Mouse (Mus musculus) midbrain, postnatal 0 days (tissue): ENCODE measurements around the gene Wscd2. TPM values are rescaled to one million over a fixed set of nuclear protein-coding genes. Genes with fewer than 3 reads are reported as not detected.
A peak's percentile ranks its signal among the peaks of the same experiment; 100 is the strongest.

ENCODE experiments used
- ATAC-seq: fragments of 200-750 bp; cut with Nextera tagmentation; 2 replicates; pipeline ENCODE4 v1.8.0; 2017; ENCODE audit warnings: moderate number of reproducible peaks, mild to moderate bottlenecking, moderate TSS enrichment, moderate library complexity; ENCODE audit not compliant: low FRiP score
- DNase-seq: peaks from one replicate; pipeline ENCODE4 v3.0.0-alpha.2; 2015; ENCODE audit warnings: low spot score
- H3K27ac ChIP-seq: fragments of 300-500 bp; sonication (generic); 2 replicates; pipeline ENCODE4 v1.5.1; 2014; ENCODE audit warnings: low read depth, mild to moderate bottlenecking, low read length, mixed read lengths
- H3K27me3 ChIP-seq: fragments of 300-500 bp; sonication (generic); 2 replicates; pipeline ENCODE4 v1.6.1; 2014; ENCODE audit warnings: low read length, control low read depth, mixed read lengths; ENCODE audit not compliant: insufficient read depth
- H3K36me3 ChIP-seq: fragments of 300-500 bp; sonication (generic); 2 replicates; pipeline ENCODE4 v1.6.1; 2014; ENCODE audit warnings: low read length, control low read depth, mixed read lengths; ENCODE audit not compliant: insufficient read depth
- H3K4me1 ChIP-seq: fragments of 300-500 bp; sonication (generic); 2 replicates; pipeline ENCODE4 v1.6.1; 2014; ENCODE audit warnings: mild to moderate bottlenecking, control low read depth, antibody characterized with exemption, low read length, mixed read lengths; ENCODE audit not compliant: insufficient read depth
- H3K4me2 ChIP-seq: fragments of 300-500 bp; sonication (generic); 2 replicates; pipeline ENCODE4 v1.6.1; 2014; ENCODE audit warnings: low read depth, mild to moderate bottlenecking, low read length, mixed read lengths; ENCODE audit not compliant: poor library complexity, severe bottlenecking
- H3K4me3 ChIP-seq: fragments of 300-500 bp; sonication (generic); 2 replicates; pipeline ENCODE4 v1.5.1; 2014; ENCODE audit warnings: low read depth, mild to moderate bottlenecking, low read length, moderate library complexity
- H3K9ac ChIP-seq: fragments of 300-500 bp; sonication (generic); replicated peaks from 2 replicates; pipeline ENCODE4 v1.6.1; 2014; ENCODE audit warnings: mild to moderate bottlenecking, low read length, moderate library complexity, mixed read lengths; ENCODE audit not compliant: poor library complexity, severe bottlenecking
- H3K9me3 ChIP-seq: fragments of 300-500 bp; sonication (generic); 2 replicates; pipeline ENCODE4 v1.6.1; 2016; ENCODE audit warnings: low read length, control low read depth
- CTCF ChIP-seq: IDR thresholded peaks from 2 replicates; pipeline ENCODE4 v1.5.1; 2016; ENCODE audit warnings: antibody characterized with exemption, mild to moderate bottlenecking
- WGBS: fragments of 180-500 bp; shearing (Covaris S2); extraction: QIAGEN DNeasy Blood & Tissue Kit; methylation state at CpG from one replicate; pipeline ENCODE4 v1.1.7; 2014; 5-methylcytosine and 5-hydroxymethylcytosine counted together
- polyA plus RNA-seq: library from polyadenylated mRNA; unstranded; fragments of >200 nt; fragmentation: Nextera tagmentation; extraction: Ambion mirVana; gene quantifications from 2 replicates; pipeline ENCODE4 v1.2.1, GENCODE M21; 2015
- total RNA-seq: library from RNA; depleted of rRNA; stranded (reverse); fragments of >200 nt; gene quantifications from 2 replicates; pipeline ENCODE4 v1.2.3, GENCODE M21; 2014

Wscd2 gene
- total and polyA plus RNA-seq, 2 experiments from 2014 or later = 13.2 to 28.8 TPM

- no peaks in the 10 kb centered on the region for H3K36me3 ChIP-seq
- TF ChIP-seq CTCF = no peak
- DNase-seq = peak; percentile 36
- H3K9ac ChIP-seq = no peak overlapping the region
- peak overlapping the region; percentile 48 for H3K27ac ChIP-seq
- no peaks in the 10 kb centered on the region for H3K9me3 ChIP-seq
- 10% methylated on average over 14 of the region's 14 CpGs for WGBS
- peak; percentile 55; the same call in 1 of the 2 replicates for ATAC-seq
- H3K4me1 ChIP-seq = peaks cover 5% of the 10 kb centered on the region; the same call in 1 of the 2 replicates
- H3K27me3 ChIP-seq = no peaks in the 10 kb centered on the region
- peak overlapping the region; percentile 20; the same call in 1 of the 2 replicates for H3K4me2 ChIP-seq
- no peak overlapping the region for H3K4me3 ChIP-seq
Observed at GRCm38 (mm10) chr5:113516873-113517336, 26.8 kb downstream of the Wscd2 start.

- WGBS = 59% methylated on average over 4 of the region's 4 CpGs
- ATAC-seq = no peak
- no peak for DNase-seq
- Histone ChIP-seq H3K27me3 (no peaks in the 10 kb centered on the region), H3K4me1 (peaks cover 5% of the 10 kb centered on the region; the same call in 1 of the 2 replicates), H3K4me3 (no peak overlapping the region), H3K4me2 (no peak overlapping the region), H3K9me3 (no peaks in the 10 kb centered on the region), H3K9ac (no peak overlapping the region), H3K27ac (peak overlapping the region; percentile 52; the same call in 1 of the 2 replicates), H3K36me3 (no peaks in the 10 kb centered on the region)
- TF ChIP-seq CTCF = no peak
Observed at GRCm38 (mm10) chr5:113517387-113517786, 27.3 kb downstream of the Wscd2 start.

GRCm38 (mm10) chr5:113521037-113521436 lies 30.9 kb downstream of the Wscd2 start:
- no peak overlapping the region for H3K4me2 ChIP-seq
- no peaks in the 10 kb centered on the region for H3K27me3 ChIP-seq
- H3K27ac ChIP-seq = no peak overlapping the region
- no peak overlapping the region for H3K9ac ChIP-seq
- ATAC-seq = no peak
- H3K4me3 ChIP-seq = no peak overlapping the region
- H3K36me3 ChIP-seq = no peaks in the 10 kb centered on the region
- TF ChIP-seq CTCF = no peak
- H3K9me3 ChIP-seq = no peaks in the 10 kb centered on the region
- peaks cover 5% of the 10 kb centered on the region; the same call in 1 of the 2 replicates for H3K4me1 ChIP-seq
- WGBS = 75% methylated on average over 6 of the region's 6 CpGs
- no peak for DNase-seq

- no peak overlapping the region for H3K27ac ChIP-seq
- 50% methylated on average over 1 of the region's 1 CpGs for WGBS
- H3K27me3 ChIP-seq = no peaks in the 10 kb centered on the region
- no peaks in the 10 kb centered on the region for H3K36me3 ChIP-seq
- H3K4me1 ChIP-seq = peaks cover 4% of the 10 kb centered on the region; the same call in 1 of the 2 replicates
- H3K9ac ChIP-seq = no peak overlapping the region
- ATAC-seq = no peak
- no peak overlapping the region for H3K4me3 ChIP-seq
- no peak for DNase-seq
- no peaks in the 10 kb centered on the region for H3K9me3 ChIP-seq
- TF ChIP-seq CTCF = no peak
- no peak overlapping the region for H3K4me2 ChIP-seq
Observed at GRCm38 (mm10) chr5:113538826-113539225, 48.7 kb downstream of the Wscd2 start.

GRCm38 (mm10) chr5:113539438-113539837 lies 49.3 kb downstream of the Wscd2 start:
- ATAC-seq (no peak), DNase-seq (no peak)
- H3K27me3 ChIP-seq = no peaks in the 10 kb centered on the region
- WGBS = 73% methylated on average over 2 of the region's 2 CpGs
- TF ChIP-seq CTCF = no peak
- H3K9me3 ChIP-seq = no peaks in the 10 kb centered on the region
- no peaks in the 10 kb centered on the region for H3K36me3 ChIP-seq
- no peak overlapping the region for H3K4me2 ChIP-seq
- no peak overlapping the region for H3K9ac ChIP-seq
- no peak overlapping the region for H3K27ac ChIP-seq
- peaks cover 4% of the 10 kb centered on the region; the same call in 1 of the 2 replicates for H3K4me1 ChIP-seq
- no peak overlapping the region for H3K4me3 ChIP-seq

- no peaks in the 10 kb centered on the region for H3K9me3 ChIP-seq
- H3K4me1 ChIP-seq = peaks cover 4% of the 10 kb centered on the region; the same call in 1 of the 2 replicates
- H3K27me3 ChIP-seq = no peaks in the 10 kb centered on the region
- no peak overlapping the region for H3K4me3 ChIP-seq
- no peak overlapping the region for H3K9ac ChIP-seq
- no peak for DNase-seq
- H3K27ac ChIP-seq = no peak overlapping the region
- WGBS = 90% methylated on average over 7 of the region's 7 CpGs
- H3K36me3 ChIP-seq = no peaks in the 10 kb centered on the region
- no peak overlapping the region for H3K4me2 ChIP-seq
- no peak for ATAC-seq
- no peak for TF ChIP-seq CTCF
Observed at GRCm38 (mm10) chr5:113539858-113540257, 49.7 kb downstream of the Wscd2 start.
